Mouse (Mus musculus) hindbrain, embryonic 15.5 days (tissue): ENCODE data around the gene Arhgap15. TPM values are rescaled to one million over a fixed set of nuclear protein-coding genes. Genes with fewer than 3 reads are reported as not detected.

Source experiments
- ATAC-seq: fragments of 200-750 bp; cut with Nextera tagmentation; 2 replicates; pipeline ENCODE4 v1.8.0; 2017; ENCODE audit warnings: low read depth, moderate number of reproducible peaks, moderate TSS enrichment; ENCODE audit not compliant: low FRiP score
- H3K27ac ChIP-seq: fragments of 300-500 bp; sonication (generic); replicated peaks from 2 replicates; pipeline ENCODE4 v1.5.1; 2015; ENCODE audit warnings: mild to moderate bottlenecking, inconsistent platforms
- H3K27me3 ChIP-seq: fragments of 300-500 bp; sonication (generic); 2 replicates; pipeline ENCODE4 v1.6.1; 2015; ENCODE audit warnings: control low read depth, inconsistent platforms
- H3K36me3 ChIP-seq: fragments of 300-500 bp; sonication (generic); 2 replicates; pipeline ENCODE4 v1.6.1; 2015; ENCODE audit warnings: control low read depth, inconsistent platforms
- H3K4me1 ChIP-seq: fragments of 300-500 bp; sonication (generic); replicated peaks from 2 replicates; pipeline ENCODE4 v1.6.1; 2015; ENCODE audit warnings: control low read depth, inconsistent platforms
- H3K4me2 ChIP-seq: fragments of 300-500 bp; sonication (generic); 2 replicates; pipeline ENCODE4 v1.6.1; 2015; ENCODE audit warnings: moderate library complexity, mild to moderate bottlenecking, inconsistent platforms
- H3K4me3 ChIP-seq: fragments of 300-500 bp; sonication (generic); 2 replicates; pipeline ENCODE4 v1.5.1; 2015; ENCODE audit warnings: mild to moderate bottlenecking, inconsistent platforms
- H3K9ac ChIP-seq: fragments of 300-500 bp; sonication (generic); 2 replicates; pipeline ENCODE4 v1.6.1; 2015; ENCODE audit warnings: inconsistent platforms
- H3K9me3 ChIP-seq: fragments of 300-500 bp; sonication (generic); 2 replicates; pipeline ENCODE4 v1.6.1; 2016; ENCODE audit warnings: control low read depth, inconsistent platforms
- WGBS: fragments of 180-500 bp; shearing (Covaris S2); methylation state at CpG from one replicate; pipeline ENCODE4 v1.1.7; 2015; 5-methylcytosine and 5-hydroxymethylcytosine counted together
- polyA plus RNA-seq: library from polyadenylated mRNA; unstranded; fragments of >200 nt; fragmentation: Nextera tagmentation; extraction: Ambion mirVana; gene quantifications from 2 replicates; pipeline ENCODE4 v1.2.1, GENCODE M21; 2015

Arhgap15 gene
- polyA plus RNA-seq, 1 experiment from 2014 or later, result 3.3 TPM

DNA sequence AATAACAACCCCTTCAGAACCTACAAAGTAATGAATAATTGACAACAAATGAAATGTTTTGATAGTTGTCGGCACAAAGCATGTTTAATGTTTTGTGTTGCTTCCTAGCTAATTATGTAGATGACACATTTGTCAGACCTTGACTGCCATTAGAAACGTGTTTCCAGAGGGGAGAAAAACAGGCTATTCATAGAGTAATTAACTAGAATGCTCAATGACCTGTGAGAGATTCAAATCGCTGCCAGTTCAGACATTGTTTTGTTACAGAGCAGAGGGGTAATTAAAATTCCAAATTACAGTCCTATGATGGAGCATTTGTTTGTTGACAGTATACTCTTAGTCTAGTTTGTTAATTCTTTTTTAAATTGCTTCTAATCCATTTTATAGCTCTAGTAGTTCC lies 37.5 kb downstream of the Arhgap15 start:
- 15% methylated on average over 3 of the region's 3 CpGs for WGBS
- Histone ChIP-seq H3K36me3 (no peaks in the 10 kb centered on the region), H3K27me3 (no peaks in the 10 kb centered on the region), H3K4me3 (no peak overlapping the region), H3K27ac (no peak overlapping the region), H3K9me3 (no peaks in the 10 kb centered on the region), H3K4me1 (peaks cover 24% of the 10 kb centered on the region), H3K4me2 (no peak overlapping the region), H3K9ac (no peak overlapping the region)
- no peak for ATAC-seq

- H3K36me3 ChIP-seq, result no peaks in the 10 kb centered on the region
- ATAC-seq, result peak; percentile 91
- no peak overlapping the region for H3K4me3 ChIP-seq
- 40% methylated on average over 12 of the region's 12 CpGs for WGBS
- H3K27ac ChIP-seq, result no peak overlapping the region
- H3K4me1 ChIP-seq, result peaks cover 20% of the 10 kb centered on the region
- H3K9me3 ChIP-seq, result no peaks in the 10 kb centered on the region
- H3K27me3 ChIP-seq, result no peaks in the 10 kb centered on the region
- H3K4me2 ChIP-seq, result no peak overlapping the region
- H3K9ac ChIP-seq, result no peak overlapping the region
Observed at GRCm38 (mm10) chr2:43787141-43787540, 38.5 kb downstream of the Arhgap15 start.

GRCm38 (mm10) chr2:43788484-43788883 lies 39.9 kb downstream of the Arhgap15 start:
- Histone ChIP-seq H3K4me2 (peak overlapping the region; percentile 23; the same call in 1 of the 2 replicates), H3K27ac (peak overlapping the region; percentile 28; the same call in 1 of the 2 replicates), H3K9ac (no peak overlapping the region), H3K27me3 (no peaks in the 10 kb centered on the region), H3K4me1 (peaks cover 20% of the 10 kb centered on the region), H3K9me3 (no peaks in the 10 kb centered on the region), H3K4me3 (no peak overlapping the region), H3K36me3 (no peaks in the 10 kb centered on the region)
- ATAC-seq, result no peak
- WGBS, result 45% methylated on average over 8 of the region's 8 CpGs

DNA sequence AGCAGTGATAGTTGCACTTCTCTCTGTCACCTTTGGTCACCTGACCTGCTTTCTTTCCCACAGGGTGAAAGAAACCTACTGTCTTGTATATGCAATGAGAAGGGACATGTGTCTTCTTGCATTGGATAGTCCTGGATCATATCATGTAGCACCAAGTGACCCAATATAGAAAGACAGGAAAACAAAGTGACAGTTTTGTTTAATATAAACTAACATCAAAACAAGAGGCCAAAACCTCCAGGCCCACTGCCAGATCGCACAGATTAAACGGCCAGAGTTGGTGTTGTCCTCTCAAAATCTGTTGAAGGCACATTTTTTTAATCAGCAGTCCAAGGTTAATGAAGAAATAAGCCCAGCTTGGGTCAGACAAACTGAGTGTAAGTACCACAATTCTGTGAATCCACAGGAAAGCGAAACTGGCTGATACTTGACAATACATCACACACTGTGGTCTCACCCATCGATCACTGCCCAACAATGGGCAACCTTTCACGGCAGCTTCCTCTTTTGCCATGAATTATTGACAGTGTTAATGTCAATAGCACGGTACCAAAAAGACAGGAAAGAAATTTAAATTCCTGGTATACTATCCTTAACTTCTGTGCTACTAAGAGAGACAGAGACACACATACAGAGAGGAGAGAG lies 41.5 kb downstream of the Arhgap15 start:
- Histone ChIP-seq H3K9me3 (no peaks in the 10 kb centered on the region), H3K4me3 (no peak overlapping the region), H3K9ac (no peak overlapping the region), H3K27me3 (no peaks in the 10 kb centered on the region), H3K36me3 (no peaks in the 10 kb centered on the region), H3K4me2 (no peak overlapping the region), H3K4me1 (peaks cover 15% of the 10 kb centered on the region), H3K27ac (no peak overlapping the region)
- 53% methylated on average over 6 of the region's 6 CpGs for WGBS
- no peak for ATAC-seq

DNA sequence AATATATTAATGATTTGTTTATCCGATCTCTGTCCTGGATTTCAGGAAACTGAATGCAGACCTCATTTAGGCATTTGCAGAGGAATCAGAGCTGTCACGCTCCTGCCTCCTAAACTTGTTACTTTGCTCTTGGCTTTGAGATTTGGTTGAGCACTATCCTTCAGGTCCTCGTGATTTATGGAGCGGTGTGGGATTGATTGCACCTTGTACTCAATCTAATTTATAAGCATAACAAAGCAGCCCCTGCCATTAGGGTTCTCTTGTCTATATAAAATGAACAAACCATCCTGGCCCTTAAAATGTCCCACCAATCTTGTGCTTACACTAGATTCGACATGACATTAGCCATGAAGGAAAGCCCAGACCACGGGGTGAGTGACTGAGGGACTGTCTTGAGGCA lies 43.0 kb downstream of the Arhgap15 start:
- Histone ChIP-seq H3K9ac (no peak overlapping the region), H3K27ac (no peak overlapping the region), H3K27me3 (no peaks in the 10 kb centered on the region), H3K4me2 (no peak overlapping the region), H3K9me3 (no peaks in the 10 kb centered on the region), H3K4me1 (peaks cover 5% of the 10 kb centered on the region; the same call in 1 of the 2 replicates), H3K36me3 (no peaks in the 10 kb centered on the region), H3K4me3 (no peak overlapping the region)
- ATAC-seq, result no peak
- WGBS, result 81% methylated on average over 6 of the region's 6 CpGs

GRCm38 (mm10) chr2:43793105-43793504 lies 44.5 kb downstream of the Arhgap15 start:
- Histone ChIP-seq H3K4me3 (no peak overlapping the region), H3K4me1 (peaks cover 4% of the 10 kb centered on the region; the same call in 1 of the 2 replicates), H3K4me2 (no peak overlapping the region), H3K9ac (no peak overlapping the region), H3K9me3 (no peaks in the 10 kb centered on the region), H3K27ac (no peak overlapping the region), H3K27me3 (no peaks in the 10 kb centered on the region), H3K36me3 (no peaks in the 10 kb centered on the region)
- 90% methylated on average over 3 of the region's 3 CpGs for WGBS
- no peak for ATAC-seq

DNA sequence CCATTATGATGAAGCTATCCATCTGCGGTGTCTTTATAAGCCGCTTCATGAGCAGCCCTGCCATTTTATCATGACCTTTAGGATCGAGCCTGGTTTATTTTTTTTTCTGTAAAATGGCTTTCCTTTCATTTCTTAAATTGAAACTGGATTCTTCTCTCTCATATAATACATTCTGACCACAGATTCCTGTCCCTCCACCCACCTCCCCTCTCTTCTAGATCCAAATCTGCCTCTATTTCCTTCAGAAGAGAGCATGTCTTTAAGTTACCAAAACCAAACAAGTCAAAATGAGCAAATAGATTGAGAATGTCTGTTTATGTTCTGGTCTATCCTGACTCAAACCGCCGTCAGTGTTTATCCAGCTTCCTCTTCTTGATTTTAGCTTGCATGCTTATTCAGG lies 46.1 kb downstream of the Arhgap15 start:
- ATAC-seq, result no peak
- Histone ChIP-seq H3K4me2 (no peak overlapping the region), H3K4me3 (no peak overlapping the region), H3K9ac (no peak overlapping the region), H3K27ac (no peak overlapping the region), H3K36me3 (no peaks in the 10 kb centered on the region), H3K9me3 (no peaks in the 10 kb centered on the region), H3K4me1 (no peaks in the 10 kb centered on the region), H3K27me3 (no peaks in the 10 kb centered on the region)
- 94% methylated on average over 5 of the region's 5 CpGs for WGBS

GRCm38 (mm10) chr2:43796448-43796847 lies 47.8 kb downstream of the Arhgap15 start:
- H3K4me2 ChIP-seq, result no peak overlapping the region
- no peaks in the 10 kb centered on the region for H3K4me1 ChIP-seq
- no peak overlapping the region for H3K27ac ChIP-seq
- H3K9ac ChIP-seq, result no peak overlapping the region
- no peaks in the 10 kb centered on the region for H3K27me3 ChIP-seq
- H3K4me3 ChIP-seq, result no peak overlapping the region
- 94% methylated on average over 4 of the region's 4 CpGs for WGBS
- no peak for ATAC-seq
- H3K36me3 ChIP-seq, result no peaks in the 10 kb centered on the region
- no peaks in the 10 kb centered on the region for H3K9me3 ChIP-seq

- 72% methylated on average over 4 of the region's 4 CpGs for WGBS
- no peak overlapping the region for H3K4me2 ChIP-seq
- H3K27me3 ChIP-seq, result no peaks in the 10 kb centered on the region
- no peaks in the 10 kb centered on the region for H3K9me3 ChIP-seq
- no peak overlapping the region for H3K9ac ChIP-seq
- no peak overlapping the region for H3K27ac ChIP-seq
- H3K36me3 ChIP-seq, result no peaks in the 10 kb centered on the region
- no peak overlapping the region for H3K4me3 ChIP-seq
- ATAC-seq, result no peak
- no peaks in the 10 kb centered on the region for H3K4me1 ChIP-seq
Observed at GRCm38 (mm10) chr2:43805960-43806744, 57.5 kb downstream of the Arhgap15 start.

GRCm38 (mm10) chr2:43815896-43816787 lies 67.5 kb downstream of the Arhgap15 start:
- Histone ChIP-seq H3K9me3 (no peaks in the 10 kb centered on the region), H3K27me3 (no peaks in the 10 kb centered on the region), H3K4me1 (no peaks in the 10 kb centered on the region), H3K27ac (0 out of 2 replicates have a peak overlapping the region, but pooled peaks have one; percentile 2), H3K36me3 (no peaks in the 10 kb centered on the region), H3K4me3 (no peak overlapping the region), H3K9ac (no peak overlapping the region), H3K4me2 (no peak overlapping the region)
- no peak for ATAC-seq
- WGBS, result 75% methylated on average over 12 of the region's 12 CpGs

DNA sequence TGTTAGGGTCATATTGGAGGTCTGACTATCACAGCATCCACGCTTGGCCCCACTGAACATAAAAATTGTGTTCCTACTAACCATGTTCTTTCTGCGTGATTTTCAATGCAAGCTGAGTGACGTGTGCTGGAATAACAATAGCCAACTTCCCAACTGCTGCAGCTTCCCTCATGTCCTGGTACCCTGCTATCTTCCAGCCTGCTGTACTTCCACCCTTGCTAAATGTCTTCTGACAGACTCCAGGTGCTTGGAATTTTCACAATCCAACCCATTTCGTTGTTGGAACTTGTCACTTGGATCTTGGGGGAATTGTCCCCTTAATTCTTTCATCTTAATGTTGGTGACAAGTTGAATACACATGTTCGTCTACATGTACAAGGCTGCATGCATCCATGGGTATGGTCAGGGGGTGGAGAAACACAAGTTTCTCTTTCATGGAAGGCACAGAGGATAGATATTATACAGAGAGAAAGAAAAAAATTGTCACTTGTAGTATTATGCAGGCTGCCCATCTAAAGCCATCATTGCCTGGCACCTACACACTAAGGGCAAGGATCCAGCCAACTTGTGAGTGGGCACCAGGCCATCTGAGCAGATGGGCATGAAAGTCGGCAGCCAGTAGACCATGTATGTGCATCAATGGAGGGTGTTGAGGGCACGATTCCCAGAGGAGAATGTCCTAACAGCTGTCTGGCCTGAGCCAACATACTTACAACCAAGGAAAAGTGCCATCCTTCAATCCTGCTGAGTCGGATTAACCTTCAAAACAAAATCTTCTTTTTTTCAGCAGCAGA lies 68.4 kb downstream of the Arhgap15 start:
- Histone ChIP-seq H3K4me3 (no peak overlapping the region), H3K27ac (0 out of 2 replicates have a peak overlapping the region, but pooled peaks have one; percentile 23), H3K4me1 (no peaks in the 10 kb centered on the region), H3K36me3 (no peaks in the 10 kb centered on the region), H3K9ac (no peak overlapping the region), H3K9me3 (no peaks in the 10 kb centered on the region), H3K4me2 (no peak overlapping the region), H3K27me3 (no peaks in the 10 kb centered on the region)
- ATAC-seq, result peak; percentile 68
- 71% methylated on average over 8 of the region's 8 CpGs for WGBS
